Mouse (Mus musculus) WW6 (cell line): ENCODE data around the gene Tes3-ps.
A peak's percentile ranks its signal among the peaks of the same experiment; 100 is the strongest.

ENCODE experiments used
- DNase-seq: peaks from one replicate; pipeline ENCODE4 v3.0.0-alpha.2; 2013; ENCODE audit warnings: low read depth, low spot score

Gene Tes3-ps

DNA sequence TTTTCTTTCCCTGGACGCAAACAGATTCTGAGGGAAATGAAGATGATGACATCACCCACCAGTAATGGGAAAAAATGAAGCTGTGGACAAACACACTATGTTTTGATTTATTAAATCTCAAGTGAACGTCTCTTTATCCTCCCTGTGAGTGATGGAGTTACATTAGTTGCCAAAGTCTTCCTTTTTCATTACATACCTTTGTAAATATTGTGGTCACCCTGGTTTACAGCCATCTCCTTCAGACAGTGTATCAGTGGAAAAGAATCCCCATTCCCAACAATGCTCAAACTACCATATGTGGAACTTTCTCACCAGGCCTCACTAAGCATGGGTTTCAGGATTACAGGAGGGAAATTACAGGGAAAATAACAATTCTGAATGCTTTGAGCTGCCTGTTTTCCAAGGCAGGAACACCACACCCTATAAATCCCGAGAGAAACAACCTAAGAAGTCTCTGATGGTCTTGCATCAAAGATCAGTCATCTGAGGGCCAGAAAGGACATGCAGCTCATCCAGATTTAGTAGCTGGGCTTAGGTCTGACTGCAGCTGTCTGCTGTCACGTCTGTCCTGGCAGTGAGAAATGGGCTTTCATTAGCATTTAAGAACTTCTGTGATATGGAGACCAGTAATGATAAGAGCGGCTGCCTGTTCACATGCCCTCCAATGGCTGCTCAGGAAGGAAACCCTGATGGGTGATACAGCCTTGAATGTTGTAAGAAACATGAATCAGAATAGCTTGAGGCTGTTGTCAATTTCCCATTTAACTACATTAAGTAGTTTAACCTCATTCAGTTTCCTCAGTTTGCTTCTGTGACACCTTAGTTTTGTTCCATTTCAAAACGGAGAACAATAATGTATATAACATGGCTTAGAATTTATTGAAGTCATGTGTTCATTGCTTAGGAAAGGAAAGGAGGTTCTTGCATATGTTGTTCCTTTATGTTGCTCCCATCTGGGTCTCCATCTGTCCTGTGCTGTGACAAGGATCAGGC lies at the start of gene Tes3-ps:
Tes3-ps (plus strand) TSS at position 943 of the 993 bp plus-strand sequence.
- DNase-seq, result no peak

DNA sequence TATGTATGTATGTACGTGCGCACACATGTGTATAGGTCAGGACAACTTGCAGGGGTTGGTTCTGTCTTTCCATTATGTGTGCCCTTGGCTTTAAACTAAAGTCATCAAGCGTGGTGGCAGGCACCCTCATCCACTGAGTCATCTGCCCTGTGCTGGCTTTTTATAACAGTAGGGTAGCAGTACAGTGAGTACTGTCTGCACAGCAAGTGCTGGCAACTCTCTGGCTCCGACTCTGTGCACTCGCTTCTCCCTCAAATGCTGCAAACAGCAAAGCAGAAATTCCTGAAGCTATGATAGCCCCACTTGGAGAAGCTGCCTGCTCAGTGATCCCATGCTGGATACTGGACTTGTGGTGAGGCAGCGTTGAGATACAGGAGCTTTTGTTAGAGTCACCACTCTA lies 48.7 kb upstream of the Tes3-ps start:
- no peak for DNase-seq

DNA sequence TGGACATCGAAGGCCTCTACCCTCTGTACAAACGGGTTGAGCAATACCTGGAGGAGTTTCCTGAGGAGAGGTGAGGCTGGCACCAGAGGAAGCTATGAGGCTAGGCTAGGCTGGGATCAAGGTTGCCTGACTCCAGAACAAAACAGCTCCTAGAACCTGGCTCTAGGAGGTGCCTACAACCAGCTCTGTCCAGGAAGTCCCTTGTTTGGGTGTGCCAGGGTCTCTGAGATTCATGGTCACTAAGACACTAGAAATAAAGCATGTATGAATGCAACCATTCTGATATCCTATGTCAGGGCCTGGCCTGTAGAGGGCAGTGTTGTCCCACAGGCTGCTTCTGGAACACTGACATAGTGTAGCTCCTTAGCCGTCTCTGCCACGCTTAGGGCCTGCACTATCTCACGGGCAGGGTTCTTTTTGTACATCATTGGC lies 43.8 kb upstream of the Tes3-ps start:
- DNase-seq, result peak; percentile 29

DNA sequence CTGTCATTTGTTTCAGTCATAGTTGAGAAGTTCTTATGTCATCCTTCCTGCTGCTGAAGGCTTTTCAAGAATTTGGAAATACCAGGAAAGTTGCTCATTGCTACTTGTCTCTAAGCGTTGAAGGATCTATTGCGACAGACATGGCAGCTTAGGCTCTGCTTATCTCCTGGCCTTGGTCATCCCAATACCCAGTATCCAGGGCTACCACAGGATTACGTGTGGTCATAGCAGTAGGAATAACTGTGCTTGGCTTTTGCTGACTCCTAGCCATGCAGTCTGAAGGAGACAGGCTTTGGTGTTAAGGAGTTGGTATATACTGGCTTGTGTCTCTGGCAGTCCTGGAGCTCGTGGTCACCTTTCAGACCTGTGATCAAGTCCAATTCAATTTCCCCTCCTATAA lies 32.8 kb upstream of the Tes3-ps start:
- no peak for DNase-seq

DNA sequence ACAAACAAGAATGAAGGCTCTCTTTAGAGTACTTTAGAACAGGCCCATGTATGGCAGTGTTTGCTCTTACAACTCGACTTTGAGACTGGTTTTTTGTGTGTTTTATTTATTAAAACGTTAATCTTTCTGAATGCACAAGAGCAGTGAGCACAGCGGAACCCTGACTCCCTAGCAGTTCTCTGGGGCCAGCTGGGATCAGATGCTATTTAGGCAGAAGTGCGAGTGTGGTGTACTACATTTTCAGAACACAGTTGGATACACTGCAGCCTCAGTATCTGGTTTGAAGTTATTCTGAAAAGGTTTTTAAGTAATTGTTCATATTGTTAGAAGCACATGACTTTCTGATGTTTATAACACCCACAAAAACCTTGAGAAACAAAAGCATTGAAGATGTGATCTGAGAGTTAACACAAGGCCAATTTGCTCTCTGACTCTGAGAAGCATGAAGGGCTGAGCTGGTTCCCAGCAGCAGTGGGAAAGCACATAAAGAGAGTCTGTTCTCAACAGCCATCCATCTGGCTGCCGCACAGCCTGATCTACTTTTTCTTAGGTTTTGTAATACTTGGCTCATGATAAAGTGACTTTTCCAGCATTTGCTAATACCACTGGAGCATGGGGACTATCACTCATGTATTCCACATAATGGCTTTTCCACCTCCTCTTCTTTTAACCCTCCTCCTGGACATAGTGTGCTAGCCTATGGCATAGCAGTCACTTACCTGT lies 32.3 kb upstream of the Tes3-ps start:
- no peak for DNase-seq

DNA sequence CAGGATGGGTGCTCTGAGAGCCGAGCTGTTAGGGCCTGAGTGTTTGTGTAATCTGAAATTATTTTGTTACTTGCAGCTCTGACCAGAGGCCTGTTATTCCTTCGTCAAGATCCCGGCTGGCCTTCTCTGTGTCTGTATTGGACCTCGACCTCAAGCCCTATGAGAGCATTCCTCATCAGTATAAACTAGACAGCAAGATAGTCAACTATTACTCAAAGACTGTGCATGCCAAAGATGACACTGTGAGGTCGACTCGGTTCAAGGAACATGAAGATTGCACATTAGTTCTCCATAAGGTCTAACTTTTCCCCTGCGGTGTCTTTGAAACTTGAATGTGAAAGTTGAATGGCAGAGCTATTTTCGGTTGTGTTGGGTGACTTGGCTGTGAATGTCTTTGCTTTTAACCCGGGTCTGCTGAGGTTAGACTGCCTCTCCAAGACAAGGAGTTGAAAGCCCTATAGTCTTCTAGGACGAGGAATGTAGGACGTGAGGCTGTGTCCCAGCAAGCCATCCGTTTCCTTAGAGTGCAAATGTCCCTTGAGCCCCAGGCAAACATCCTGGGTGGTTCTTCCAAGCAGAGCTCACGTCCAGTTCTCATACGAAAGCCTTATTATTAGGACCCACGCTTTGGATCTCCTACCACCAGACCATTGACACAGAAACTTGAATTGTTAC lies 31.5 kb upstream of the Tes3-ps start:
- DNase-seq, result no peak

DNA sequence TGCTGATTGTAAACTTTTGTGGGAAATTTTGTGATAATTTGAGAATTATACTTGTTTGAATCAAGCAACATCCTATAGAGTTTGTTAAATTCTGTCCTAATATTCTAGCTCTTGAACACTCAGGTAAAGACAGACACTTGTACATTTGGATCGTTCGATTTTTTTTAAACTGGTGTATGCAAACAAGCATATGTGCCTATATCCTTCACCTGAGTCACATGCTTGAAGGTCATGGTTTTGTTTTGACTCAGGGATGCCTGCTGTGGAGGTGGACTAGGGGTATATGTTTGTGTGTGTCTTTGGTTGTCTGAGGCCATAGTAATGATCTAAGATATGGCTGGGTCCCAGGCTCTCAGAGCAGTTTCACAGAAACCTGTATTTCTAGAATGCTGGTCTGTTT lies 30.2 kb upstream of the Tes3-ps start:
- DNase-seq, result no peak

DNA sequence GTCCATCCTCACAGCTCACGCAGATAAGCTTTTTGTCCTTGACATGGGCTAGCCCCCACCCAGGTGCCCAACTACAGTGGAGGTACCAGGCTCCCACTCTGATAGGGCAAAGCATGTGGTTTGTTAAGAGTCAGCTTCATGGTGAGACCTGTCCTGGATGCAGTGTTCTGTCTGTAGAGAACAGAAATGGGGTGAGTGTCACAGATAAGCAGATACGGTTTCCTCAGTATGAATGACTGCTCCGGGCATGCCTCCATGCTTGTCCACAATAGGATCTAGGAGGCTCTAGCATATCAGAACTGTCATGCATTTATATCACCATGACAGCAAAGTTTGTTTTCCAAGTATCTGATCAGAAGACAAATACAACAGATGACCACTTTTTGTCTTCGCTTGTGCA lies 27.2 kb upstream of the Tes3-ps start:
- DNase-seq, result no peak

DNA sequence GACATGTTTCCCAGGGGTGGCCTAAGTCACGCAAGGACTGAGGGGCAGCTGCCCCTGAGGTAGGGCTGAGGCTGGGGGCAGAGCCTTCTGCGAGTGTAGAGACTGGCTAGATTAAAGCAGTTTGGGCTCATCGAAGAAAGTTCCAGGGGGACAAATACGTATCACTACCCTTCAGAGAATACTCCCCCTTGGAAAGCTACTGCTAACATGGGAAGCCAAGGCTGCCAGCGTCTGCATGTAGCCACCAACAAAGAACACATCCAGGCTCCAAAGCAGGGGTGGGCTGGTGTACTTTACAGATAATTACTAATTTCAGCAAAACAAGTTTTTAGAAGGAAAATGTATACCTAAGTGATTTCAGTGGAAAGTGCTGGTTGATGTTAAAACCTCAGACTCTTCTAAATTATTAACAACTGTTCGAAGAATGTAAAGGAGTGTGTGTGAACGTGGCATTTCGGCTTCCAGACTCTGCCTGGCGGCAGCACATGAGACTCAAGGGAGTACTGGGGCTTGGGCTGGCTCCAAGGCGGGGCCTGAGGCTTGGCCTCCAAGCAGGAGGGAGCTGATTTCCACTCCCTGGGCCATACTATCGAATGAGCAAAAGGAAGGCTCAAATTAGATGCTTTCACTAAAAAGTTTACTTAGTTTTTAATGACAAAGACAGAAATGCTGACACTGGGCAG lies 26.6 kb upstream of the Tes3-ps start:
- DNase-seq, result no peak

DNA sequence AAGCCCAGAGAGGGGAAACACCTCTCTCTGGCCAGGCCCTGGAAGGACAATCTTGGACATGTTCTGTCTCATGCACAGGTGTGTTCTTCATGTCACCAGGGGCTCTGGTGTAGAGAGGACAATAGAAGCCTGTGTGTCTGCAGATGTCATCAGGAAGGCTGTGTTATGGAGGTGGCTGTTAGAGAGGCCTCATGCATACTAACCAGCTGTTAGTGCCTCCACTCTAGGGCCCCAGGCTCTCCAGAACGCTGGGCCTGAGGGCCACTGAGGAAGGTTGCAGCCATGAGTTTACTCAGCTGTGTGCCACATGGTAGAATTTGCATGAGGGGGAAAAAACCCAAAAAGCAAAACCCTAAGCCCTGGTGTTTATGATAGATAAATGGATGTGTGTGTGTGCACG lies 25.5 kb upstream of the Tes3-ps start:
- no peak for DNase-seq

DNA sequence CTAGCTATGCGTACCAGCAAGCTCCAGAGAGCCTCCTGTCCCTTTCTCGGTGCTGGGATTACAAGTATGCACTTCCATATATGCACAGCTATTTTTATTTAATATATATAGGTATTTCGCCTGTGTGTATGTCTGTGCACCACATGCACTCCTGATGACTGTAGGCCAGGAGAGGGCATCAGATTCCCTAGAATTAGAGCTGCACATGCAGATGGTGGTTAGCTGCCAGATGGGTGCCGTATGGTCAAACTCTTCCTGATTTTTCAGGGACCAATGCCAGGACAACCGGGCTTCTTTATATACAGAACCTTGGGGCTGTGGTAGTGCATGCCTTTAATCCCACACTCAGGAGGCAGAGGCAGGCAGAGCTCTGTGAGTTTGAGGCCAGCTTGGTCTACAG lies 24.1 kb upstream of the Tes3-ps start:
- no peak for DNase-seq

DNA sequence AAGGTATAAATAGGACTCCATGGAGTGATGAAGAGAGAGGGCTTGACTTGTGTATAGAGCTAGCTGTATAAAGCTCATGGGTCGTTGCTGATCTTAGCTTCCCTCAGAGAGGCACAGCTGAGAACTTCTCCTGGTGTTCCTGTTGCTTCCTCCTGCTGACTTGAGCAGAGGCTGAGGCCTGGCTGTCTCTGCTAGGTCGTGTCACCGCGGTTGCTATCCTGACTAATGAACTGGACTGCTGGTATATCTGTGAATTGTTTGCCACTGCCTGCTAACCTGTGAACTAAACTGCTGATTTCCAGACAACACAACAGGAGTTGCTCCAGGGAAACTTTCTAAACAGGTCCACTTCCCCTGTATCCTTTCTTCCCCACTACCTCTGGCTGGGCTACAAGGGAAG lies 22.8 kb upstream of the Tes3-ps start:
- DNase-seq, result no peak

DNA sequence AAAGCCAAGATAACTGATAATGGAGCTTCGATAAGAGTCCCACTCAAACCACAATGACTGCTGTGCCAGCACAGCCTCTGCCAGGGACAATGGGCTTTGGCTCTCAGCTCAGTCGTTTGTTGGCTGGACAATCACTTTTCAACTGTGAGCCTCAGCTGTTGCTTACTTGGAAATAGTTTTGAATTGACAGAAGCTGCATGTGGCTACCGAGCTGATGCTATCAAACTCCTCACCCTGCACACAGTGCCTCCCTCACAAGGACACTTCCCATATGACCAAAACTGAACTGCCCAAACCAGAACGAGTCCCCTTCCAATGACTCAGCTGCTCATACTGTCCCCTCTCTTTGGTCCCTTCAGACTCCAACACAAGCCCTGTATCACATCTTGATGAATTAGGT lies 22.3 kb upstream of the Tes3-ps start:
- no peak for DNase-seq

DNA sequence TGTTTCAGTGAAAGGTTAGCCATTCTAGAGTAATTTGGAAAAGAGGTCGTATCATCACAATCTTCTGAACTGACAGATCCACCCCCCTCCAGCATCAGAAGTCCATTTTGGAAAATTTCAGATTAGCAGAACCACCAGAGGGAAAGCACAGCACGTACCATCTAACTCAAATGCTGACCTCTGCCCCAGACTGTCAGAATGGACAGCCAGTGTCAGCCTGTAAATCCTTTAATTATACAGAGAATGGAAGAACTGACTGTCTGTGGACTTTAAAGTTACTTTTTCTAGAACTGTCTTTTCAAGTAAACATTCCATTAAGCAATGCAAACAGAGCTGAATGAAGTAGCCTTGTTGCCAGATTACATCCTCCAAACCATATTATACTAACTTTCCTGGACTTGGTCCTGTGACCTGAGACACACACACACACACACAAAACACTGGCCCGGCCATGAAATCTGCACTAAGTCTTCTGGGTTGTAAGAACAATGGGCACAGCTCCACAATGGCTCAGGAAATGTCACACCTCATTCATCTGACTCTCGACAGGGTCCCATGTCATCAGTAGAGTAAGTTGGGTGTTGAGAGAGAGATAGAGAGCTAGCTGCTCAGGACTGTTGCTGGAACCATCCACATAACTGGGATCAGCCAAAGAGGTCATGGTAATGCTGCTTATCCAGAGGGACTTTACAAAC lies 21.0 kb upstream of the Tes3-ps start:
- DNase-seq, result no peak

DNA sequence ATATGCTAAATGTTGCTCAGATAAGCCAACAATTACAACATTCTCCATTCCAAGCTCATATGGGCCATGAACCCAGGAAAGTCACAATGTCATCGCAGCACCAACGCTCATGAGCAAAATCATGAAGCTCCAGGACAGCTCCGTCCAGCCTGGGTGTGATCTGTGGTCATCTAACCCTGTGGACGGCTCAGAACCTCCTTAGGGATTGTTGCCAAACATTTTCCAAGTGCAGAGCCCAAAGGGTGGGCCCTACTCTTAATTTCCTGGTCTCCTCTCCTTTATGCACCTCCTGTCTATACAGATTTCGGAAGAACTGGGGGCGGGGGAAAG lies 20.5 kb upstream of the Tes3-ps start:
- no peak for DNase-seq

DNA sequence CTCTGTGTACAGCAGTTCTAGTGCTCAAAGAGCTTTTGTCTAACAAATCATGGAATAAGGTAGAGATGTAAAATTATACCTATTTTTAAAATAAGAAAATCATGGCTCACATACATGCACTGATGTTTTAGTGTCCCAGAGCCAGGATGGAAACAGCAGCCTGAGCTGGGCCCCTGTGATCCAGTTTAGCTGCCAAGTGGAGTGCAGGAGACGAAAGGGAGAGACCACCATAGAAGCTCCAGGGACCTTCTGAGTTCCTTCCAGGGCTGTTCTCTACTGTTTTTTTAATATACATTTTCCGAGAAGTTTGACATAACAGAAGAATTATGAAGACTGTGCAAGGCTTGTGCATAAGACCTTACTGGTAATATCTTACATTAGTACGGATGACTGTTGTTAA lies 15.2 kb upstream of the Tes3-ps start:
- DNase-seq, result no peak

DNA sequence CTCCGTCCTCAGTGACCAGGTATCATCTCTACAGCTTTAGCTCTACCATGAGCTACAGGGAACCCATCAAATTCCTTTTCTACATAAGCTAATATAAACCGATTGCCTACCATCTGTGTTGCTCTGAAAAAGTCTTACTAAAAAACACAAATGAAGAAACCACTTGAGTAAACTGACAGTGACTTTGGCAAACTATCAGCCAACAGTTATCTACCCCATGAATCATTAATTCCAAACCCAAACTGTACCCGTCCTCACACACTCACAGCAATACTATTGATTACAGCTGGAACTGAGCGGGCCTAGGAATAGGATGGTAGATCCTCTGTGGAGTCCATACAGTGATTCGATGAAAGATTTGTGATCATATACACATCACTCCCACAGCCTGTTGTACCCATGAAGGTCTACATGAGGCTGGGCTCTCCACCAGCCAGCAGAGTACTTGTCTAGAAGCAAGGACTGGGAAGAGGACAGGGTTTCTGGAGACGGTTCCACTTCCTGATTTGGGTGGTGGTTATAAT lies 14.2 kb upstream of the Tes3-ps start:
- no peak for DNase-seq

DNA sequence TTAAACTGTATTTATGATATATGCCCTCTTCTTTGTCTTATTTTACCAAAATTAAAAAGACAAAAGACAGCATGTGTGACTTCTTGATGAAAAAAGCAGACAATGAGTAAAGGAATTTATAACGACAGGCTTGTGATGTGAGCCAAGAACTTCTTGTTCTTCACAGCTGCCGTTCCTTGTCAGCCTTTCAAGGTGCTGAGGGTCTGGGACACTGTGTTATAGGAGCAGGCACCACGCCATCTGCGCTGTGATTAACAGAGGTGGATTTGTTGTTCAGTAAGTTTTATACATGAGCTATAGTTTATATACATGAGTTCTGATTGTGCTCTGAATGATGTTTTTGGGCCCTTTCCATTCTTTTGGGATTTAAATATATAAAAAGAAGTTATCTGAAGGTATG lies 13.7 kb upstream of the Tes3-ps start:
- DNase-seq, result no peak

DNA sequence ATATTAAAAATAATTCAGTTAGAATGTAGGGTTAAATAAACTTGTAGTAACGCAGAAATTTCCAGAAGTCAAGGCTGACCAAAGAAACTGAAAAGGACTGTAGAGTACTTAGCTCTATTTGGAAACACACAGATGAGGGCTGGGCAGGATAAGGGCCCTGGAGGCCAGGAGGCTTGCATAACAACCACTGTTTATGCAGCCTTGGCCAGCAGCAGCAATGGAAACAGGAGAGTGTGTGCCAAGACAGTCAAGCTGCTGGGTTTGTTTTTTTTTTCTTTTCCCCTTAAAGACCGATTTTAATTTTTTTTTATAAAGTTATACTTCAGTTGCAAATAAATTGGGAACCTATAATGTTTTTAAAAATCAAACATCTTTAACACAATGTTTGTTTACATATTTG lies 13.1 kb upstream of the Tes3-ps start:
- no peak for DNase-seq

DNA sequence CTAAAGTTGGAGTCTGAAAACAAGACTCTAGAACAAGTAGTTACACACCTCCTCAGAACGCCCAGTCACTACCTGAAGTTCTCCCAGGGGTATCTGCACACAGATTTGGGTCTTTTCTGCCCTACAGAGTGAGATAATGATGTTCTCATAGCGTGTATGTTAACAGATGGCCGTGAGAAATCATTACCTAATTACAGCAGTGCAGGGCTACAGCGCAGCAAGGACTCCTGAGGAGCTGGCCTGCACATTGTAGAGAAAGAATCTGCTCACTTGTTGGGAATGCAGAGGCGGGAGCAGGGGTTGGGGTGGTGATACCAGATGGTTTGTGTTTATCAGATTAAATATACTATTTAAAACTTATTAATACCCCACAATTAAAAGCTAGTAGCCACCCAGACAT lies 12.6 kb upstream of the Tes3-ps start:
- no peak for DNase-seq

DNA sequence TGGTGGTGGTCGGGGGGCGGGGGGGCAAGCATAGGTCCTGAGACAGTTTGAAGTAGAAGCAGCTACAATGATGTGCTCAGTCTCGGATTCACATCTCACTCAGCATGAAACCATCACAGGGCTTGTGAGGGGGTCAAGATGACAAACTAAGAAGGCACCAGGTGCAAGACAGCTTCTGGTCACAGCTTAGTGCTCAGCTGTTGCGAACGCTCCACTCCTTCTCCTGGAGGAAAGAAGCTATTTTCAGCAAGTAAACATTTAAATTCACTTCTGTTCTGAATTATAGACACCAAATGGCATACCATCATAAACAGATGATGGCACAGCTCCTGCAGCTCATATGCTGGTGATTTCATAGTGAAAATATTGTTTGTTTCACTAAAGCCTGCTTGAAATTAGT lies 7.7 kb upstream of the Tes3-ps start:
- DNase-seq, result no peak
